Mouse (Mus musculus): Measurements from ENCODE around the gene Pdcl. TPM values are rescaled to one million over a fixed set of nuclear protein-coding genes. Genes with fewer than 3 reads are reported as not detected.

Pdcl gene
- polyA plus RNA-seq (2015; fragmentation: Nextera tagmentation; extraction: Ambion mirVana) = 46.3 and 48.5 TPM in 2 replicates

DNA sequence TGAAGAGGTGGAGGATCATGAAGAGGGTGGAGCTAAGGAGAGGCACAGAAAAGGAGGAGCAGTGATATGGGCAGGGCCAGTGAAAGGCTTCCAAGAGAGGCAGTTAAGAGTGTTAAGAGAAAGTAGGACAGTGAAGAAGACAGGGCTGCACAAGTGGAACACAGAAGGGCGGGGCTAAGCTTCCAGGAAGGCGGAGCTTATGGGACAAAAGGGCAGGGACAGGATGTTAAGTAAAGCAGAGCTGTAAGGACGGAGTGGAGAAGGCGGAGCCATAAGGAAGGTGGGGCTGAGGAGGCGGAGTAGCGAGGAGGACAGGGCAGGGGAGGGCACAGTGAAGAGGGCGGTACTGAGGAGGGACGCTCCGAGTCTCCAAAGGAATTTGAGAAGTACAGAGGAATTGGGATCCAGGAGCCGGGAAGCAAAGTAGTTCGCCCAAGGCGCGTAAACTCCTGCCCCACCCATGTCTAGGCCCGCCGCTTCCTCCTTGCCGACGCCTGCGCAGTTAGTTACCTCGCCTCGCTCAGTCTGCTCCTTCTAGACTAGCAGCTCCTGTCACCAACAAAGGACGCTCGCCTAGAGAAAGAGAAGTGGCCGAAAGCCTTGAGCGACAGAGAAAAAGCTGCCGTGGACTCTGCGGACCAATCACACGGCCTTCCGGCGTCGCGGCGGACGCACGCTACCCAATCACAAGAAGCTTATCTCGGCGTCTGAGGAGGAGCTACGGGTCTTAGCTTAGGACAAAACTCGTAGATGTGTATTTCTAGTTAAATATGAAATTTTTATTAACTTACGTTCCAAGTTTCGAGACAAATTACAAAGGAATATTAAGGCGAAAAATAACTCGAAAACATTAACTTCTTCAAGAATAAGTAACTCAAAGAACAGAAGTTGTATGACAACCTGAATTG lies at the start of gene Pdcl:
Pdcl (minus strand) TSS at position 700 of the 908 bp plus-strand sequence.
- peaks cover 10% of the 10 kb centered on the region for H3K36me3 ChIP-seq (ENCODE audit: control insufficient read depth, insufficient read depth, low read length)
- H3K9me3 ChIP-seq (ENCODE audit: control insufficient read depth, low read length) = no peaks in the 10 kb centered on the region
- H3K27ac ChIP-seq (ENCODE audit: low read depth, low read length) = peak within 1 kb of the TSS; percentile 90
- ATAC-seq = peak; percentile 98
- H3K4me2 ChIP-seq (ENCODE audit: low read length) = peak within 1 kb of the TSS; percentile 87
- under 1% methylated on average over 42 of the region's 42 CpGs for whole genome bisulfite sequencing
- peaks cover 13% of the 10 kb centered on the region for H3K4me1 ChIP-seq (ENCODE audit: control insufficient read depth, insufficient read depth, low read depth, low read length)
- H3K9ac ChIP-seq (ENCODE audit: low read depth, low read length) = peak within 1 kb of the TSS; percentile 75
- peak within 1 kb of the TSS; percentile 92 for H3K4me3 ChIP-seq (ENCODE audit: low read length)
- no peaks in the 10 kb centered on the region for H3K27me3 ChIP-seq (replicated peaks; ENCODE audit: control insufficient read depth, insufficient read depth, low read length)

DNA sequence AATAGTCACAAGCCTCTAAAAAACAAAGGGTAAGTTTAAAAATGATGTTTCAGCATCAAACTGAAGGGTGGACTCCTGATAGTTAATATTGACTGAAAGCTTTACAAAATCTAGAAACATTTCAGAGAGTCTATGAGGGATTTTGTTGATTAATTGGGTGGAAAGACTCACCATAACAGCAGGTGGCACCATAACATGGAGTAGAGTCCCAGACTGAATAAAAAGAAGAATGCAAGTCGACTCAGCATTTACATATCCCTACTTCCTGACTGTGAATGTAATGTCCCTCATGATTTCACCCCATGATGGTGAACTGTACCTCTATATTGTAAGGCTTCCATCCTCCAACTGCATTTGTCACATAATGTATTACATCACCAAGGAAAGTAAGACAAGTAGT lies 36.4 kb upstream of the Pdcl start:
- H3K27me3 ChIP-seq (replicated peaks; ENCODE audit: control insufficient read depth, insufficient read depth, low read length) = no peaks in the 10 kb centered on the region
- no peak overlapping the region for H3K27ac ChIP-seq (ENCODE audit: low read depth, low read length)
- no peaks in the 10 kb centered on the region for H3K4me1 ChIP-seq (ENCODE audit: control insufficient read depth, insufficient read depth, low read depth, low read length)
- no peak overlapping the region for H3K4me3 ChIP-seq (ENCODE audit: low read length)
- H3K9me3 ChIP-seq (ENCODE audit: control insufficient read depth, low read length) = no peaks in the 10 kb centered on the region
- H3K4me2 ChIP-seq (ENCODE audit: low read length) = no peak overlapping the region
- peaks cover 19% of the 10 kb centered on the region for H3K36me3 ChIP-seq (ENCODE audit: control insufficient read depth, insufficient read depth, low read length)
- no peak for ATAC-seq
- WGBS = 60% methylated on average over 1 of the region's 1 CpGs
- H3K9ac ChIP-seq (ENCODE audit: low read depth, low read length) = no peak overlapping the region

DNA sequence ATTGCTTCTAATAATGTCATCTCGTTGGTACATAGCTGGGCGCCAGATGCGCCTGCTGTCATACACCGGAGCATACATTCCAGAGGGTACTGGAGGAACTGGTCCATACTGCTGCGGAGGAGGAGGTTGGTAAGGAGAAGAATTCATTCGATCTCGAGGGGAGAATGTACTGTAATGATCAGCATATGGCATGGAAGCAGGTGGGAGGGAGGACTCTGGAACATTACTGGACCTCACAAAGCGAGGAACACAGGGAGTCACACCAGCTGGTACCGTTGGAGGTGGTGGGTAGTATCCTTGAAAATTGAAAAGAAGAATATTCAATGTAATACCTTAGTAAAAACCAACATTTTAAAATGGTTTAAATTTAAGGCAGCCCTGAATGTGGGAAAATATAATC lies 23.8 kb upstream of the Pdcl start:
- H3K9ac ChIP-seq (ENCODE audit: low read depth, low read length) = no peak overlapping the region
- H3K4me2 ChIP-seq (ENCODE audit: low read length) = no peak overlapping the region
- no peaks in the 10 kb centered on the region for H3K9me3 ChIP-seq (ENCODE audit: control insufficient read depth, low read length)
- no peak for ATAC-seq
- WGBS = 90% methylated on average over 9 of the region's 9 CpGs
- peaks cover 13% of the 10 kb centered on the region for H3K36me3 ChIP-seq (ENCODE audit: control insufficient read depth, insufficient read depth, low read length)
- H3K4me3 ChIP-seq (ENCODE audit: low read length) = no peak overlapping the region
- no peaks in the 10 kb centered on the region for H3K27me3 ChIP-seq (replicated peaks; ENCODE audit: control insufficient read depth, insufficient read depth, low read length)
- H3K4me1 ChIP-seq (ENCODE audit: control insufficient read depth, insufficient read depth, low read depth, low read length) = no peaks in the 10 kb centered on the region
- no peak overlapping the region for H3K27ac ChIP-seq (ENCODE audit: low read depth, low read length)

DNA sequence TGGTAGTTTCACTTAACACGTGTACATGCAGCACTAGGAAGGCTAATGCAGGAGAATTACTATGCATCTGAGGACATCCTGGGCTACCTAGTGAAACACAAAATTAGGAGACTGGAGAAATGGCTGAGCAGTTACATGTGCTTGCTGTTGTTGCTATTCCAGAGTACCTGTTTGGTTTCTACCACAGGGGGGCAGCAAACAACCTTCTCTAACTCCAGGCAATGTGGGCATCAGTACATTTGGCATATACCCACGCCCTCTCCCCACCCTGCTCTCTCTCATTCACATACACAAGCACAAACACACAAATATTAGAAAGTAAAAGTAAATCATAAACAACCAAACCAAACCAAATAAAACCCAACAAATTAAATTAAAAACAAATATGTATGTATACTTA lies 21.1 kb upstream of the Pdcl start:
- H3K4me3 ChIP-seq (ENCODE audit: low read length) = no peak overlapping the region
- no peaks in the 10 kb centered on the region for H3K9me3 ChIP-seq (ENCODE audit: control insufficient read depth, low read length)
- peaks cover 24% of the 10 kb centered on the region for H3K36me3 ChIP-seq (ENCODE audit: control insufficient read depth, insufficient read depth, low read length)
- no peak overlapping the region for H3K27ac ChIP-seq (ENCODE audit: low read depth, low read length)
- no peak overlapping the region for H3K4me2 ChIP-seq (ENCODE audit: low read length)
- ATAC-seq = 0 out of 2 replicates have a peak, but pooled peaks have one; percentile 30
- WGBS = 60% methylated on average over 2 of the region's 2 CpGs
- H3K27me3 ChIP-seq (replicated peaks; ENCODE audit: control insufficient read depth, insufficient read depth, low read length) = no peaks in the 10 kb centered on the region
- no peak overlapping the region for H3K9ac ChIP-seq (ENCODE audit: low read depth, low read length)
- no peaks in the 10 kb centered on the region for H3K4me1 ChIP-seq (ENCODE audit: control insufficient read depth, insufficient read depth, low read depth, low read length)

DNA sequence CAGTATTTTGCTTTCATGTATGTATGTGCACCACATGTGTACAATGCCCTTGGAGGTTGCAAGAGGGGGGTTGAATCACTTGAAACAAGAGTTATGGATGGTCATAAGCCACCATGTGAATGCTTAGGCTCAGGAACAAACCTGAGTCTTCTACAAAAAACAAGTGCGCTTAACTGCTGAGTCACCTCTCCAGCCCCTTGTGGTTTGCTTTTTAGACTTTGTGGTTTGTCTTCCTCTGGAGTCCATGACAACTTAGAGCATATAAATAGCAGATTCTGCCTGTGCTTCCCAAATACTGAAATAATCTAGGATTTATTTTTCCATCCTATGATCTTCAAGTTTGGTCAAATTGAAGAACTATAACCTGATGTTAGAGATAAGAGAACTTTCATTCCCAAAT lies 16.9 kb upstream of the Pdcl start:
- no peak overlapping the region for H3K27ac ChIP-seq (ENCODE audit: low read depth, low read length)
- no peak overlapping the region for H3K4me2 ChIP-seq (ENCODE audit: low read length)
- no peaks in the 10 kb centered on the region for H3K4me1 ChIP-seq (ENCODE audit: control insufficient read depth, insufficient read depth, low read depth, low read length)
- no peak for ATAC-seq
- WGBS = 95% methylated on average over 1 of the region's 1 CpGs
- no peak overlapping the region for H3K9ac ChIP-seq (ENCODE audit: low read depth, low read length)
- no peaks in the 10 kb centered on the region for H3K27me3 ChIP-seq (replicated peaks; ENCODE audit: control insufficient read depth, insufficient read depth, low read length)
- no peaks in the 10 kb centered on the region for H3K9me3 ChIP-seq (ENCODE audit: control insufficient read depth, low read length)
- peaks cover 14% of the 10 kb centered on the region for H3K36me3 ChIP-seq (ENCODE audit: control insufficient read depth, insufficient read depth, low read length)
- no peak overlapping the region for H3K4me3 ChIP-seq (ENCODE audit: low read length)

DNA sequence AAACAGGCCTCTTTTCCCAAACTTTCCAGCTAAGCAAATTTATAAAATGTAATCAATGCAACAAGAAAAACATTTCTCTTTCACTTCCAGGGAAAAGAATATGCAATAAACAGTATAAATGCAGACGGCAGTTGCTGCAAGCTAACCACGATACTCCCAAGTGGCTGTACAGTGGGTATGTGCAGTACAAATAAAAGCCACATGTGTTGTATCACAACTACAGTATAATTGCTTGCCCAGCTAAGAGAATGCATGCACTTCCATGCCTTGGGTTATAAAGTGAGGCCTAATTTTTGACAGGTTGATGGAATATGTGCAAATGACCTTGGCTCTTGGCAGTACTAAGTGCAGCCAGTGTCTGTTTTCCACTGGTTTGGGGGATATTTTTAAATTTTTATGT lies 11.5 kb upstream of the Pdcl start:
- Histone ChIP-seq H3K27ac (ENCODE audit: low read depth, low read length) (no peak overlapping the region), H3K9me3 (ENCODE audit: control insufficient read depth, low read length) (no peaks in the 10 kb centered on the region), H3K9ac (ENCODE audit: low read depth, low read length) (no peak overlapping the region), H3K4me2 (ENCODE audit: low read length) (no peak overlapping the region), H3K36me3 (ENCODE audit: control insufficient read depth, insufficient read depth, low read length) (0 out of 2 replicates have a peak, but pooled peaks cover 3% of the 10 kb centered on the region), H3K4me3 (ENCODE audit: low read length) (no peak overlapping the region), H3K4me1 (ENCODE audit: control insufficient read depth, insufficient read depth, low read depth, low read length) (no peaks in the 10 kb centered on the region), H3K27me3 (replicated peaks; ENCODE audit: control insufficient read depth, insufficient read depth, low read length) (no peaks in the 10 kb centered on the region)
- WGBS = 85% methylated on average over 2 of the region's 2 CpGs
- no peak for ATAC-seq

DNA sequence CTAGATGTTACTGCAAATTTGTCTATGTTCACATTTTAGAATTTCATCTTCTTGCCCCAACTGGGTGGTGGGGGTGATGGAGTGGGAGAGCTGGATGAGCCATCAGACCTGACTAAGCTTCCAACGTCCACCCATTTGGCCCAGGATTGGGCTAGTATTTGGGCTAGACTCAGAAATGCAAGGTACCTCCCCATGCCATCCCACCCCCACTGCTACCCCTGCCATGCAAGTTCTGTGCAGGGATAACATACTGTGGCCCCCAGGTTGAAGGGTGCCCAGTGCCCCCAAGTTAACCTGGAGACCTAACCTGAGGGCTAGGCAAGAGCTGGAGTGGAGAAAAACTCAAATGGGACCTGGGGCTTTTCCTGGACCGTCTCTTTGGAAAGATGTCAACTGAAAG lies 776 bp upstream of the Pdcl start:
- ATAC-seq = no peak
- peaks cover 9% of the 10 kb centered on the region for H3K36me3 ChIP-seq (ENCODE audit: control insufficient read depth, insufficient read depth, low read length)
- no peaks in the 10 kb centered on the region for H3K27me3 ChIP-seq (replicated peaks; ENCODE audit: control insufficient read depth, insufficient read depth, low read length)
- no peaks in the 10 kb centered on the region for H3K9me3 ChIP-seq (ENCODE audit: control insufficient read depth, low read length)
- H3K4me2 ChIP-seq (ENCODE audit: low read length) = no peak overlapping the region
- H3K27ac ChIP-seq (ENCODE audit: low read depth, low read length) = no peak overlapping the region
- 96% methylated on average over 2 of the region's 2 CpGs for WGBS
- H3K4me1 ChIP-seq (ENCODE audit: control insufficient read depth, insufficient read depth, low read depth, low read length) = peaks cover 13% of the 10 kb centered on the region
- H3K9ac ChIP-seq (ENCODE audit: low read depth, low read length) = no peak overlapping the region
- H3K4me3 ChIP-seq (ENCODE audit: low read length) = no peak overlapping the region

DNA sequence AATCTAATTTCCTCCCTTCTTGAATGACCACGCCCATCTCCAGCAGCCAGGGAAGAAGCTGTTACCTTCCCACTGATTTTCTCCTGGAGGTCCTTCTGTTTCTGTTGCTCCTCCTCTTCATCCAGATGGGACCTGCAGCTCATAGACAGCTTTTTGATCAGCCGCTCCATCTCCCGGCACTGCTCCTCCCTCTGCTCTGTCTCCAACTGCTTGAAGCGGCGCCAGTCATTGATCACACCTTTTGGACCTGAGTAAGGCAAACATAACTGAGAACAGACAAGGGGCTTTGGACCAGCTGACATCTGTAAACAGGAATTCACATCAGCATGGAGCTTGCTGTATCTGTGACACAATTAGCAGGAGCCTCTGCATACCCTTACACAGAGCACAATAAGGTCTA lies 3.6 kb downstream of the Pdcl start:
- Histone ChIP-seq H3K9me3 (ENCODE audit: control insufficient read depth, low read length) (no peaks in the 10 kb centered on the region), H3K27me3 (replicated peaks; ENCODE audit: control insufficient read depth, insufficient read depth, low read length) (no peaks in the 10 kb centered on the region), H3K4me1 (ENCODE audit: control insufficient read depth, insufficient read depth, low read depth, low read length) (peaks cover 13% of the 10 kb centered on the region), H3K9ac (ENCODE audit: low read depth, low read length) (no peak overlapping the region), H3K36me3 (ENCODE audit: control insufficient read depth, insufficient read depth, low read length) (peaks cover 36% of the 10 kb centered on the region), H3K27ac (ENCODE audit: low read depth, low read length) (no peak overlapping the region), H3K4me2 (ENCODE audit: low read length) (no peak overlapping the region), H3K4me3 (ENCODE audit: low read length) (no peak overlapping the region)
- no peak for ATAC-seq
- 97% methylated on average over 5 of the region's 5 CpGs for WGBS

DNA sequence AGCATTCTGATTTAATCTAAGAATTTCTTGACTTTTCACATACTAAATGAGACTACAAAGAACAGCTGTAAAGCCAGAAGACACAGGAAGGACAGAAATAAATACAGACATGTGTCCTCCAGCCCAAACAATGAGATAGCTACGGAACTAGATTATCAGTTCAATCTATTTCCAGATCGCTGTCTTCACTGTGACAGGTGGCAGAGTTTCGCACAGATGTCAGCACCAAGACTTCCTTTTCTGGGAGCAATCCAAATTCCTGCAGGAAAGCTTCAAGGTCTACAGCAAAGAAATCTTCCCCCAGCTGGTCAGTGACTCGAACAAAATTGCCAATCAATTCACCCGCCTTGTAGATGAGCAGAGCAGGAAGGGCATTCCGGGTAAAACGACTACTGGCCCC lies 7.5 kb downstream of the Pdcl start:
- H3K9ac ChIP-seq (ENCODE audit: low read depth, low read length) = no peak overlapping the region
- H3K27me3 ChIP-seq (replicated peaks; ENCODE audit: control insufficient read depth, insufficient read depth, low read length) = no peaks in the 10 kb centered on the region
- H3K4me1 ChIP-seq (ENCODE audit: control insufficient read depth, insufficient read depth, low read depth, low read length) = no peaks in the 10 kb centered on the region
- H3K4me3 ChIP-seq (ENCODE audit: low read length) = no peak overlapping the region
- no peak for ATAC-seq
- H3K9me3 ChIP-seq (ENCODE audit: control insufficient read depth, low read length) = no peaks in the 10 kb centered on the region
- peaks cover 40% of the 10 kb centered on the region for H3K36me3 ChIP-seq (ENCODE audit: control insufficient read depth, insufficient read depth, low read length)
- no peak overlapping the region for H3K27ac ChIP-seq (ENCODE audit: low read depth, low read length)
- H3K4me2 ChIP-seq (ENCODE audit: low read length) = no peak overlapping the region
- WGBS = 92% methylated on average over 7 of the region's 7 CpGs

Data from hindbrain, embryonic 16.5 days (tissue).